Mouse (Mus musculus): ENCODE measurements around the gene Col16a1. TPM values are rescaled to one million over a fixed set of nuclear protein-coding genes. Genes with fewer than 3 reads are reported as not detected.

Gene Col16a1
- polyA plus RNA-seq, 1 experiment: 9.0 TPM

- H3K4me1 ChIP-seq (ENCODE audit: control insufficient read depth, insufficient read depth, insufficient read length): no peaks in the 10 kb centered on the region
- TF ChIP-seq CTCF (IDR thresholded peaks at IDR 0.05; ENCODE audit: extremely low read depth, insufficient read depth, insufficient read length, insufficient replicate concordance) (no peak), POLR2A (IDR thresholded peaks at IDR 0.05; ENCODE audit: low read depth, low read length) (no peak)
- WGBS: 7% methylated on average over 10 of the region's 10 CpGs
- no peak overlapping the region for H3K27ac ChIP-seq (ENCODE audit: insufficient read depth, low read length)
- H3K36me3 ChIP-seq (ENCODE audit: control insufficient read depth, insufficient read depth, low read length): no peaks in the 10 kb centered on the region
- H3K27me3 ChIP-seq (ENCODE audit: control insufficient read depth, insufficient read depth, low read length): no peaks in the 10 kb centered on the region
- DNase-seq (ENCODE audit: low read depth in 1 of 2, low spot score in 2 of 2): no peak
- no peak overlapping the region for H3K4me3 ChIP-seq (ENCODE audit: extremely low read depth, insufficient read depth, insufficient read length)
These were observed 100.8 kb downstream of the Col16a1 start for GRCm38 (mm10) chr4:130148405-130148804.

Other genes starting within 250 kb of the Col16a1 start
- gene Ptp4a2, start 236.6 kb upstream of the Col16a1 start, polyA plus RNA-seq (2012; rRNA removed): 47.6 and 51.1 TPM in 2 replicates
- 0.07 and 0.11 TPM in 2 replicates for gene Spocd1, start 118.6 kb upstream of the Col16a1 start, polyA plus RNA-seq (2012; rRNA removed)
- 4.0 and 6.4 TPM in 2 replicates for gene Adgrb2, start 63.0 kb upstream of the Col16a1 start, polyA plus RNA-seq (2012; rRNA removed)
- 47.1 and 52.5 TPM in 2 replicates for gene Pef1, start 54.7 kb downstream of the Col16a1 start, polyA plus RNA-seq (2012; rRNA removed)
- 0.48 and 0.67 TPM in 2 replicates for gene Hcrtr1, start 91.5 kb downstream of the Col16a1 start, polyA plus RNA-seq (2012; rRNA removed)
- gene Tinagl1, start 127.3 kb downstream of the Col16a1 start, polyA plus RNA-seq (2012; rRNA removed): 115 and 141 TPM in 2 replicates
- gene Gm853, start 174.6 kb downstream of the Col16a1 start, polyA plus RNA-seq (2012; rRNA removed): not detected in 2 replicates
- gene Serinc2, start 231.4 kb downstream of the Col16a1 start, polyA plus RNA-seq (2012; rRNA removed): 0.85 and 1.5 TPM in 2 replicates